8 mouse cellular contexts compared by ENCODE assay signal in genomic region chr12:75735246-75736200, GRCm38 (mm10). TPM values are rescaled to one million over a fixed set of nuclear protein-coding genes. Genes with fewer than 3 reads are reported as not detected.
DNase-seq lines count a peak whose midpoint lies in the region; ATAC-seq lines count a peak whose summit lies in the region.

Gene Sgpp1, minus strand, starts transcription at chr12:75735729.

- peak within 1 kb of the TSS; percentile 80 for H3K9ac ChIP-seq in forebrain, embryonic 12.5 days
- peak within 1 kb of the TSS; percentile 96 for H3K9ac ChIP-seq in heart, embryonic 16.5 days (ENCODE audit: low read length)
- peak within 1 kb of the TSS; percentile 95 for H3K9ac ChIP-seq in liver, embryonic 13.5 days
- H3K9ac ChIP-seq in stomach, embryonic 15.5 days, result peak within 1 kb of the TSS; percentile 89

- peak within 1 kb of the TSS; percentile 70; the same call in 1 of the 2 replicates for H3K27ac ChIP-seq in forebrain, embryonic 12.5 days
- peak within 1 kb of the TSS; percentile 85 for H3K27ac ChIP-seq in heart, embryonic 16.5 days (ENCODE audit: low read length)
- H3K27ac ChIP-seq in liver, embryonic 13.5 days, result peak within 1 kb of the TSS; percentile 83
- H3K27ac ChIP-seq in stomach, embryonic 15.5 days, result peak within 1 kb of the TSS; percentile 80

- no peaks in the 10 kb centered on the region for H3K9me3 ChIP-seq in forebrain, embryonic 12.5 days
- no peaks in the 10 kb centered on the region for H3K9me3 ChIP-seq in heart, embryonic 16.5 days (replicated peaks; ENCODE audit: control insufficient read depth, low read length)
- H3K9me3 ChIP-seq in liver, embryonic 13.5 days (replicated peaks), result no peaks in the 10 kb centered on the region
- H3K9me3 ChIP-seq in stomach, embryonic 15.5 days, result no peaks in the 10 kb centered on the region

- no peaks in the 10 kb centered on the region for H3K36me3 ChIP-seq in forebrain, embryonic 12.5 days (replicated peaks)
- no peaks in the 10 kb centered on the region for H3K36me3 ChIP-seq in heart, embryonic 16.5 days (ENCODE audit: control insufficient read depth, insufficient read depth)
- no peaks in the 10 kb centered on the region for H3K36me3 ChIP-seq in liver, embryonic 13.5 days
- no peaks in the 10 kb centered on the region for H3K36me3 ChIP-seq in stomach, embryonic 15.5 days

- peak; percentile 95 for ATAC-seq in forebrain, embryonic 12.5 days (ENCODE audit: low FRiP score)
- ATAC-seq in heart, embryonic 16.5 days (replicated peaks; ENCODE audit: extremely low read depth, insufficient read depth, low FRiP score), result peak; percentile 95
- peak; percentile 93 for ATAC-seq in liver, embryonic 13.5 days (ENCODE audit: low read depth)
- peak; percentile 93 for ATAC-seq in stomach, embryonic 15.5 days (ENCODE audit: insufficient read depth, low FRiP score, low read depth)

- peak within 1 kb of the TSS; percentile 69 for H3K4me3 ChIP-seq in forebrain, embryonic 12.5 days (replicated peaks)
- peak within 1 kb of the TSS; percentile 65 for H3K4me3 ChIP-seq in heart, embryonic 16.5 days (ENCODE audit: low read length)
- H3K4me3 ChIP-seq in liver, embryonic 13.5 days (replicated peaks), result peak within 1 kb of the TSS; percentile 88
- peak within 1 kb of the TSS; percentile 91 for H3K4me3 ChIP-seq in stomach, embryonic 15.5 days (replicated peaks)

- peak within 1 kb of the TSS; percentile 94 for H3K4me2 ChIP-seq in forebrain, embryonic 12.5 days
- H3K4me2 ChIP-seq in heart, embryonic 16.5 days (ENCODE audit: low read depth, low read length), result peak within 1 kb of the TSS; percentile 90
- peak within 1 kb of the TSS; percentile 91 for H3K4me2 ChIP-seq in liver, embryonic 13.5 days
- peak within 1 kb of the TSS; percentile 91 for H3K4me2 ChIP-seq in stomach, embryonic 15.5 days

- peak; percentile 67 to 68 for DNase-seq in CD8-positive naive resting alpha-beta T cell, adult 2 months (ENCODE audit: low read depth in 2 of 2, low spot score in 2 of 2)
- DNase-seq in c-Kit-positive CD71-positive TER-119-positive erythroid progenitor cells, embryonic 14.5 days (ENCODE audit: low spot score), result peak; percentile 76
- DNase-seq in kidney, postnatal 25 days, result peak; percentile 91 to 94
- DNase-seq in liver, embryonic 13.5 days, result peak; percentile 72
- peak; percentile 85 for DNase-seq in neural tube, embryonic 10.5 days (ENCODE audit: extremely low spot score, low spot score)

- WGBS in forebrain, embryonic 12.5 days, result under 1% methylated on average over 105 of the region's 105 CpGs
- WGBS in heart, embryonic 16.5 days, result 1% methylated on average over 103 of the region's 105 CpGs
- under 1% methylated on average over 94 of the region's 105 CpGs for WGBS in liver, embryonic 13.5 days (ENCODE audit: insufficient replicate concordance)
- under 1% methylated on average over 90 of the region's 105 CpGs for WGBS in stomach, embryonic 15.5 days

- H3K27me3 ChIP-seq in forebrain, embryonic 12.5 days, result peaks cover 7% of the 10 kb centered on the region
- no peaks in the 10 kb centered on the region for H3K27me3 ChIP-seq in heart, embryonic 16.5 days (ENCODE audit: control insufficient read depth, insufficient read depth, low read length)
- no peaks in the 10 kb centered on the region for H3K27me3 ChIP-seq in liver, embryonic 13.5 days
- H3K27me3 ChIP-seq in stomach, embryonic 15.5 days (replicated peaks), result no peaks in the 10 kb centered on the region

- peaks cover 23% of the 10 kb centered on the region for H3K4me1 ChIP-seq in forebrain, embryonic 12.5 days
- peaks cover 10% of the 10 kb centered on the region; the same call in 1 of the 2 replicates for H3K4me1 ChIP-seq in heart, embryonic 16.5 days (ENCODE audit: control insufficient read depth, insufficient read depth, low read length)
- H3K4me1 ChIP-seq in liver, embryonic 13.5 days (replicated peaks), result peaks cover 29% of the 10 kb centered on the region
- 0 out of 2 replicates have a peak, but pooled peaks cover 4% of the 10 kb centered on the region for H3K4me1 ChIP-seq in stomach, embryonic 15.5 days

RNA-seq across cellular contexts. Expression of gene Sgpp1, which starts in this region (rescaled TPM):
- polyA plus RNA-seq in forebrain, embryonic 12.5 days (2016; fragmentation: Nextera tagmentation; extraction: Ambion mirVana), result 11.6 and 12.6 TPM in 2 replicates
- 13.2 and 15.9 TPM in 2 replicates for polyA plus RNA-seq in heart, embryonic 16.5 days (2015; fragmentation: Nextera tagmentation; extraction: Ambion mirVana)
- polyA plus RNA-seq in liver, embryonic 13.5 days (2015; fragmentation: Nextera tagmentation; extraction: Ambion mirVana), result 11.1 and 15.2 TPM in 2 replicates
- polyA plus RNA-seq in stomach, embryonic 15.5 days (2015; fragmentation: Nextera tagmentation; extraction: Ambion mirVana), result 21.9 and 23.4 TPM in 2 replicates

Comparison
In these comparisons a context has a peak if more than half of its experiments do, and no peak if none do; other contexts are left out.
1. Peak in every context shown above with its lines: DNase-seq, ATAC-seq, H3K4me3 ChIP-seq and H3K27ac ChIP-seq.